Mouse (Mus musculus) ES-Bruce4 (cell line): ENCODE results near the gene Grin3b.

Experiments
- CTCF ChIP-seq: IDR thresholded peaks from one replicate; pipeline ENCODE4 v1.8.1; 2011; ENCODE audit warnings: low read depth, low read length
- POLR2A ChIP-seq: IDR thresholded peaks from one replicate; pipeline ENCODE4 v1.8.1; 2011; ENCODE audit warnings: low read length; ENCODE audit not compliant: insufficient read depth

GRCm38 (mm10) chr10:80001945-80002344 is 31.4 kb downstream of the Grin3b start:
- TF ChIP-seq CTCF, result no peak
- no peak for TF ChIP-seq POLR2A
